Mouse (Mus musculus) heart, embryonic 14.5 days (tissue): Measurements from ENCODE around the gene Otulin. TPM values are rescaled to one million over a fixed set of nuclear protein-coding genes. Genes with fewer than 3 reads are reported as not detected.

ENCODE experiments used
- ATAC-seq: fragments of 200-750 bp; cut with Nextera tagmentation; 2 replicates; pipeline ENCODE4 v1.8.0; 2017; ENCODE audit warnings: low read depth, moderate TSS enrichment; ENCODE audit not compliant: insufficient number of reproducible peaks, insufficient read depth, low FRiP score
- H3K27ac ChIP-seq, 2 experiments: fragments of 200-500 bp in 1 of 2; fragments of 300-500 bp in 1 of 2; sonication (generic) in 1 of 2; replicated peaks in 1 of 2; 2 replicates each; pipeline ENCODE4 v1.5.1; 2012 to 2014; ENCODE audit warnings: low read depth in 2 of 2, low read length in 2 of 2, control low read depth in 1 of 2, mild to moderate bottlenecking in 1 of 2, mixed read lengths in 1 of 2; ENCODE audit not compliant: control insufficient read depth in 1 of 2, insufficient read depth in 1 of 2
- H3K27me3 ChIP-seq: fragments of 300-500 bp; sonication (generic); 2 replicates; pipeline ENCODE4 v1.6.1; 2014; ENCODE audit warnings: mild to moderate bottlenecking, low read length, control low read depth; ENCODE audit not compliant: control insufficient read depth, insufficient read depth
- H3K36me3 ChIP-seq: fragments of 300-500 bp; sonication (generic); 2 replicates; pipeline ENCODE4 v1.6.1; 2014; ENCODE audit warnings: mild to moderate bottlenecking, control low read depth, low read length, mixed read lengths; ENCODE audit not compliant: control insufficient read depth, insufficient read depth
- H3K4me1 ChIP-seq, 2 experiments: fragments of 200-500 bp in 1 of 2; fragments of 300-500 bp in 1 of 2; sonication (generic) in 1 of 2; 2 replicates each; pipeline ENCODE4 v1.6.1; 2012 to 2014; ENCODE audit warnings: low read length in 2 of 2, control low read depth in 1 of 2, mixed read lengths in 1 of 2; ENCODE audit not compliant: control insufficient read depth in 2 of 2, insufficient read depth in 2 of 2
- H3K4me2 ChIP-seq: fragments of 300-500 bp; sonication (generic); 2 replicates; pipeline ENCODE4 v1.6.1; 2014; ENCODE audit warnings: mild to moderate bottlenecking, low read length
- H3K4me3 ChIP-seq, 2 experiments: fragments of 200-500 bp in 1 of 2; fragments of 300-500 bp in 1 of 2; sonication (generic) in 1 of 2; 2 replicates each; pipeline ENCODE4 v1.5.1; 2012 to 2014; ENCODE audit warnings: low read length in 2 of 2, mild to moderate bottlenecking in 2 of 2, control low read depth in 1 of 2, low read depth in 1 of 2, moderate library complexity in 1 of 2; ENCODE audit not compliant: control insufficient read depth in 1 of 2, insufficient read depth in 1 of 2
- H3K9ac ChIP-seq: fragments of 300-500 bp; sonication (generic); 2 replicates; pipeline ENCODE4 v1.6.1; 2014; ENCODE audit warnings: mild to moderate bottlenecking, low read length
- H3K9me3 ChIP-seq: fragments of 300-500 bp; sonication (generic); 2 replicates; pipeline ENCODE4 v1.6.1; 2016; ENCODE audit warnings: low read length, control low read depth; ENCODE audit not compliant: control insufficient read depth
- WGBS: fragments of 180-500 bp; shearing (Covaris S2); extraction: QIAGEN DNeasy Blood & Tissue Kit; methylation state at CpG from one replicate; pipeline ENCODE4 v1.1.7; 2014; 5-methylcytosine and 5-hydroxymethylcytosine counted together
- polyA plus RNA-seq: library from polyadenylated mRNA; unstranded; fragments of >200 nt; fragmentation: Nextera tagmentation; extraction: Ambion mirVana; gene quantifications from 2 replicates; pipeline ENCODE4 v1.2.1, GENCODE M21; 2014

Gene Otulin
- polyA plus RNA-seq, 1 experiment from 2014 or later = 38.1 TPM

GRCm38 (mm10) chr15:27560315-27560714 is 70.2 kb downstream of the Otulin start:
- Histone ChIP-seq H3K27me3 (no peaks in the 10 kb centered on the region), H3K36me3 (peaks cover 18% of the 10 kb centered on the region), H3K4me1 (peaks cover 0 to 2% of the 10 kb centered on the region in 2 experiments; a peak in 1 of 4 replicates), H3K4me3 (no peak overlapping the region), H3K4me2 (no peak overlapping the region), H3K9ac (no peak overlapping the region), H3K9me3 (no peaks in the 10 kb centered on the region), H3K27ac (no peak overlapping the region)
- no peak for ATAC-seq
- WGBS = 81% methylated on average over 11 of the region's 11 CpGs

- no peaks in the 10 kb centered on the region for H3K27me3 ChIP-seq
- no peaks in the 10 kb centered on the region for H3K9me3 ChIP-seq
- H3K36me3 ChIP-seq = 0 out of 2 replicates have a peak, but pooled peaks cover 8% of the 10 kb centered on the region
- ATAC-seq = no peak
- H3K9ac ChIP-seq = no peak overlapping the region
- WGBS = 71% methylated on average over 16 of the region's 16 CpGs
- no peak overlapping the region for H3K27ac ChIP-seq
- peaks cover 0 to 2% of the 10 kb centered on the region in 2 experiments; a peak in 1 of 4 replicates for H3K4me1 ChIP-seq
- H3K4me2 ChIP-seq = no peak overlapping the region
- H3K4me3 ChIP-seq = no peak overlapping the region
Measured at GRCm38 (mm10) chr15:27558456-27559147, 71.9 kb downstream of the Otulin start.

- Histone ChIP-seq H3K36me3 (0 out of 2 replicates have a peak, but pooled peaks cover 8% of the 10 kb centered on the region), H3K27ac (no peak overlapping the region), H3K4me1 (peaks cover 18 to 24% of the 10 kb centered on the region in 2 experiments), H3K27me3 (no peaks in the 10 kb centered on the region), H3K4me3 (no peak overlapping the region), H3K9me3 (no peaks in the 10 kb centered on the region), H3K9ac (no peak overlapping the region), H3K4me2 (no peak overlapping the region)
- ATAC-seq = no peak
- 88% methylated on average over 5 of the region's 5 CpGs for WGBS
Measured at GRCm38 (mm10) chr15:27553554-27553953, 76.9 kb downstream of the Otulin start.

- H3K36me3 ChIP-seq = 0 out of 2 replicates have a peak, but pooled peaks cover 8% of the 10 kb centered on the region
- H3K27me3 ChIP-seq = no peaks in the 10 kb centered on the region
- no peak overlapping the region for H3K4me3 ChIP-seq
- H3K9me3 ChIP-seq = no peaks in the 10 kb centered on the region
- peaks cover 22 to 35% of the 10 kb centered on the region in 2 experiments for H3K4me1 ChIP-seq
- H3K27ac ChIP-seq = no peak overlapping the region
- 61% methylated on average over 10 of the region's 10 CpGs for WGBS
- no peak for ATAC-seq
- no peak overlapping the region for H3K9ac ChIP-seq
- no peak overlapping the region for H3K4me2 ChIP-seq
Measured at GRCm38 (mm10) chr15:27552129-27552700, 78.3 kb downstream of the Otulin start.

GRCm38 (mm10) chr15:27551117-27552114 is 79.1 kb downstream of the Otulin start:
- no peak overlapping the region for H3K9ac ChIP-seq
- no peak overlapping the region for H3K4me2 ChIP-seq
- no peak overlapping the region for H3K27ac ChIP-seq
- 79% methylated on average over 19 of the region's 19 CpGs for WGBS
- no peaks in the 10 kb centered on the region for H3K27me3 ChIP-seq
- no peak overlapping the region for H3K4me3 ChIP-seq
- peaks cover 26 to 38% of the 10 kb centered on the region in 2 experiments for H3K4me1 ChIP-seq
- ATAC-seq = no peak
- H3K36me3 ChIP-seq = 0 out of 2 replicates have a peak, but pooled peaks cover 3% of the 10 kb centered on the region
- no peaks in the 10 kb centered on the region for H3K9me3 ChIP-seq

GRCm38 (mm10) chr15:27550358-27550992 is 80.0 kb downstream of the Otulin start:
- Histone ChIP-seq H3K9me3 (no peaks in the 10 kb centered on the region), H3K27me3 (no peaks in the 10 kb centered on the region), H3K4me2 (no peak overlapping the region), H3K27ac (no peak overlapping the region), H3K36me3 (0 out of 2 replicates have a peak, but pooled peaks cover 5% of the 10 kb centered on the region), H3K4me3 (no peak overlapping the region), H3K4me1 (peaks cover 26 to 40% of the 10 kb centered on the region in 2 experiments), H3K9ac (no peak overlapping the region)
- WGBS = 87% methylated on average over 9 of the region's 9 CpGs
- no peak for ATAC-seq

- 66% methylated on average over 7 of the region's 7 CpGs for WGBS
- no peak for ATAC-seq
- Histone ChIP-seq H3K4me1 (peaks cover 26 to 46% of the 10 kb centered on the region in 2 experiments), H3K27me3 (no peaks in the 10 kb centered on the region), H3K4me3 (no peak overlapping the region), H3K36me3 (0 out of 2 replicates have a peak, but pooled peaks cover 8% of the 10 kb centered on the region), H3K27ac (no peak overlapping the region), H3K9me3 (no peaks in the 10 kb centered on the region), H3K9ac (no peak overlapping the region), H3K4me2 (no peak overlapping the region)
Measured at GRCm38 (mm10) chr15:27549878-27550277, 80.6 kb downstream of the Otulin start.
